Mouse (Mus musculus) R1 (cell line): ENCODE data around the gene Utf1.

Experiments
- DNase-seq: peaks from one replicate; pipeline ENCODE4 v3.0.0-alpha.2; 2018; ENCODE audit warnings: low read depth, low spot score

Utf1 gene

DNA sequence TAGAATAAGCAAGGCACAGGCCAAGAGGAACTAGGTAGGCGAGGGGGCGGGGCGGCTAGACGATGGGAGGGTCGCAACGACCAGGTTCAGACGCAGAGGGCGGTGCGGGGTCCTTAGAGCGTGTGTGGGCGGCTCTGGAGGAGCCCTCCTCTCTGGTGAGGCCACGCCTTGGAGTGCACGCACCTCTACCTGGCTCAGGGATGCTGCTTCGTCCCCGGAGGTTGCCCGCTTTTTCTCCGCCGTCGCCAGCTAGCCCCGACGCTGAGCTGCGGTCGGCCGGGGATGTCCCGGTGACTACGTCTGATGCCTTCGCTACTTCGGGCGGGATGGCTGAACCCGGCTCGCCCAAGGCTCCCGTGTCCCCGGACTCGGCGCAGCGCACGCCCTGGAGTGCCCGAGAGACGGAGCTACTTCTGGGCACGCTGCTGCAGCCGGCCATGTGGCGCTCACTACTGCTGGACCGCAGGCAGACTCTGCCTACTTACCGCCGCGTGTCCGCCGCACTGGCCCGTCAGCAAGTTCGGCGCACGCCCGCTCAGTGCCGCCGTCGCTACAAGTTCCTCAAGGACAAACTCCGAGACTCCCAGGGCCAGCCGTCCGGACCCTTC lies at the start of gene Utf1:
Utf1 (plus strand) TSS at position 116 of the 608 bp plus-strand sequence.
- DNase-seq = peak; percentile 98

DNA sequence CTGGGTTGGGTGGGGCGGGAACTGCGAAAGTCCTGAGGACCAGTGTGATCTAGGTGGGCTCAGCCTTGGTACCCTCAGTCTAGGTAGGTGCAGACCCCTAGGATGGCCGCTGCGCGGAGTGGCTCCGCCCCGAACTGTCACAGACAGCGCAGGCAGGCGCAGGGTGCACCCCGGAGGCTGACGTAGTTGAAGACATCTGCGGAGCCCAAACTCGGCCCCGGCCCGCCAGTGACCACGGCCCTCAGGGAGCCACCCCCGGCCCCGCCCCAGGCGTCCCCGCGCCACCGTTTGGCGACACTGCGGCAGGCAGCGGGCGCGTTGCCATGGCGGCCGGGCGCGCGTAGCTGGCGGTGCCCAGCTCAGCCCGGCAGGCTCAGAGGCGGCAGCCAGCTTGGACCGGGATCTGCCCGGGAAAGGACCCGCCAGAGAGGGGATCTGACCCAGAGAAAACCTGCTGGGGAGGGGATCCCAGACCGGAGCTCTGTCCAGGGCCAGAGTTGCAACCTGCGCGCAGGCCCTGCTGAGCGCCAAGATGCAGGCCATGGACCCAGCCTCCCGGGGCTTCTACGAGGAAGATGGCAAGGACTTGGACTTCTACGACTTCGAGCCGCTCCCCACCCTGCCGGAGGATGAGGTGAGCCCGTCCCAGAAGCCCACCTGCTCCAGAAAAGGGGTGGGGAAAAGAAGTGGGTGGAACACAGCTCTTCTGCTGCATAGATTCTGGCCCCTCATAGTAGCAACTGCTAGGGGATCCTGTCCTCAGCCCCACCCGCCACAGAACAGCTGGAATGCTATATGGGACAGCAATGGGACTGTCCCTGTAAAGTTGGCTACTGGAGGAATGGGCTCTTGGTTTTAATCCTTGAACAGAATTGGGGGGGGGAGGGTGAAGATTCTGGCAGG lies 48.7 kb upstream of the Utf1 start, which contains the start of gene Kndc1:
Kndc1 (plus strand) TSS at position 42 of the 903 bp plus-strand sequence.
- DNase-seq = peak; percentile 25

DNA sequence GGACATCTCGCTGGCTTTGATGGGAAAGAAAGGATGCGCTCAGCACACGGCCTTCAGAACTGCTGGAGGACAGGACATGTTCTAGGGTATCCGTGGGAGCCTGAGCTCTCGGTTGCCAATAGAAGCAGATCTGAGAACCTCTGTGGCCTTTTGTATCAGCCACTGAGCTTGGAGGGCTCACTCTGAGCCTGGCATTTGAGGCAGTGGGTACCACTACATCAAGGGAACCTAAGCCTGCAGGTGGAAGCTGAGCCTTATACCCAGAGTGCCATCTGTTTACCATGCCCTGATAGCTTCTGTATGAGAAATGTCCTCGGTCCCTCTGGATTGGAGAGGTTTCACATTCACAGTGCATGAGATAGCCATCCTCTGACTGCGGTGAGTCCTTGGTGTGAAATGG lies 47.3 kb upstream of the Utf1 start:
- no peak for DNase-seq

DNA sequence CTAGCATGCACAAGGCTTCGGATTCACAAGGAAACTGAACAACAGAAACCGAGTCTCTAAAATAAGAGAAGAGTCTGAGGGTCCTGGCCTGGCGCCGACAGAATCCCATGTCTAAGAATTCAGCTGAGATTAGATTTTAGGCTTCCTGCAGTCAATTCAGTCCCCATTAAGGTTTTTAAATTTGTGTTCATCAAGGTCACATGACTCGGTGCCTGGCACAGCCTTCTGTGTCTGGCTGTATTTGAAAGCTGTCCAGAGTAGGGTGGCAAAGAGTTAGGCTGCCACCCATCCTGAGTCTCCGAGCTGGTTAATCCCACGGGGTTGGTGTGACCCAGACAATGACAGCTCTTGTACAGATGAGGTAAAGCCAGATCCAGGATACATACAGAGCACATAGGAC lies 46.8 kb upstream of the Utf1 start:
- no peak for DNase-seq

DNA sequence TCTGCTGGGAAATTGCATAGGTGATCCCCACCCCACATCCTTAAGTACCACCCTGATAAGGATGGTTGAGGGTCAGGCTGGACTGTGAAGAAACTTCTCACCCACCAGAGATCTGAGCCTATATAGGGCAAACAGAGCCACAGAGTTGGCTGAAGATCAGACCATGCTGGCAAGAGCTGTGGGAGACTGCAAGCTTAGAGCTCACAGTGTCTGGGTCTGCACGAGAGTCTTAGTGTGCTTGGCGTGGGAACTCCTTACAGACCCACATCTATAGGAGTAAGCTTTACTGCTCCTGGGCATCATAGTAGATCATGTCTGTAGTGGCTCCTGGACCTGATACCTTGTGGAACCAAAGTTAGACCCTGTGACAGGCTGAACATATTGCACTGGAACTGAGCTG lies 45.0 kb upstream of the Utf1 start:
- DNase-seq = no peak

DNA sequence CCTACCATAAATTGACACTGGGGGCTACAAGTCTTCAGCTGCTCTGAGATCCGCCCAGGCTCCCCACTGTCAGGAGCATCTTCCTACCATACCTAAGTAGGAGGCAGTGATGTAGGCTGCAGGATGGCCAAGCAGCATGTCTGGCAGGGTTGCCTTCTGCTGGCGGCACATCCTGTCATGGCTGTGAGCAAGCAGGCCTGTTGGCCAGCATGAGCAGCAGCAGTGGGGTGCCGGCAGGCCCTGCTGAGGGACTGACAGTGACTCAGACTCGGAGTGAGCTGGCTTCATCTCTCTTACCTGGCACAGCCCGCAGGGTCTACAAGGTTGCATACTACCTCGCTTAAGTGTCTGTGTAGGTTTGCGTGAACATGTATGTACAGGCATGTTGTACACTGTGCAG lies 44.1 kb upstream of the Utf1 start:
- DNase-seq = no peak

GRCm38 (mm10) chr7:139900456-139900855 lies 43.1 kb upstream of the Utf1 start:
- DNase-seq = no peak

- no peak for DNase-seq
Observed at GRCm38 (mm10) chr7:139900896-139901295, 42.7 kb upstream of the Utf1 start.

- DNase-seq = no peak
Observed at GRCm38 (mm10) chr7:139901981-139902380, 41.6 kb upstream of the Utf1 start.

GRCm38 (mm10) chr7:139905261-139905660 lies 38.3 kb upstream of the Utf1 start:
- DNase-seq = no peak

GRCm38 (mm10) chr7:139905661-139906060 lies 37.9 kb upstream of the Utf1 start:
- peak; percentile 78 for DNase-seq

DNA sequence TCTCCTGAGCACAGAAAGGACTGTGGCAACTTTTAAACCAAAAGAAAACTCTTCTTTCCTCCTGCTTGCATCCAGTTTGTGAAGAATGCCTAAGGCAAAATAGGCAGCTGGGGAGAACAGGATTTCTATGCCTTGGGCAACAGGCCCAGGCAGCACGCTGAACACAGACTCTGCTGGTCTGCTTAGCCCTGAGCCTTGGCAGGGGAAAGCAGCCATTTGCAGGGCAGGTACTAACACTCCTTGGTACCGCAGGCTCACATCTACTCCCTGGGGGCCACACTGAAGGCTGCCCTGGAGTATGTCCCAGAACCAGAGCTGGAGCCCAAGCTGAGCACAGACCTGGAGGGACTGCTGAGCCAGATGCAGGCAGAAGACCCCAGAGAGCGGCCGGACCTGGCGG lies 35.4 kb upstream of the Utf1 start:
- peak; percentile 29 for DNase-seq

- DNase-seq = no peak
Observed at GRCm38 (mm10) chr7:139909469-139909868, 34.1 kb upstream of the Utf1 start.

- DNase-seq = no peak
Observed at GRCm38 (mm10) chr7:139910204-139910835, 33.3 kb upstream of the Utf1 start.

GRCm38 (mm10) chr7:139914141-139915047 lies 29.2 kb upstream of the Utf1 start:
- DNase-seq = peak; percentile 82

- DNase-seq = peak; percentile 96
Observed at GRCm38 (mm10) chr7:139915646-139916257, 27.8 kb upstream of the Utf1 start.

GRCm38 (mm10) chr7:139916345-139916744 lies 27.2 kb upstream of the Utf1 start:
- DNase-seq = peak; percentile 66

DNA sequence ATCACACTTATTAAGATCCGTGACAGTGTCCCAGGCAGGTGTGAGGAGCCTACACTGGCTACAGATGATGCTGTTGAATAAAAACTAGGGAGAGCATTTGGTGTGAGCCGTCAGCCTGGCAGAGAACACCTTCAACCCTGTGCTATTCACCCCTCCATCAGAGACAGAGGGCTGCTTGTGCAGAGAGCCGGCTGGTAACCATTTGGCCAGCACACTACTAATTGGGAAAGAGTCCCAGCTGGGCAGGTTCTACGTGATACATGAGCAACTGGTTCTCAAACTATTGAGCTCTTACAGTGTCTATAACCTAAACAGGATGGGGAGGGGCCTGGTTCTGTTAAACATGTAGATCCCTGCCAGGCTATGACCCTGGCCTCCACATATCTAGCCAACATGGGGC lies 25.3 kb upstream of the Utf1 start:
- no peak for DNase-seq

DNA sequence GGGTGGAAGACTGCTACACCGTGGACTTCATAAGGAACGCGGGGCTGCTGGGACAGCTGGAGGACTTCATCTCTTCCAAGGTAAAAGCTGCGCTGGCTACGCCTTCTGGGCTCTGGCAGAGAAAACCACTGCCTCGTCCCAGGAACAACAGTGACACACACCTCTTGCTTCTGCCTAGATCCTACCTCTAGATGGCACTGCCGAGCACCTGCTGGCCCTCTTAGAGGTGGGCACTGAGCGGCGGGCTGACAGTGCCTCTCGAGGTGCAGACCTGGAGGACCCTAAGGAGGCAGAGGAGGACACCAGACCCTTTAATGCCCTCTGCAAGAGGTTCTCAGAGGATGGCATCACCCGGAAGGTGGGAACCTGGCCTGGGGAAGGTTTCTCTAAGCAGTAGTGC lies 12.9 kb upstream of the Utf1 start:
- peak; percentile 76 for DNase-seq

DNA sequence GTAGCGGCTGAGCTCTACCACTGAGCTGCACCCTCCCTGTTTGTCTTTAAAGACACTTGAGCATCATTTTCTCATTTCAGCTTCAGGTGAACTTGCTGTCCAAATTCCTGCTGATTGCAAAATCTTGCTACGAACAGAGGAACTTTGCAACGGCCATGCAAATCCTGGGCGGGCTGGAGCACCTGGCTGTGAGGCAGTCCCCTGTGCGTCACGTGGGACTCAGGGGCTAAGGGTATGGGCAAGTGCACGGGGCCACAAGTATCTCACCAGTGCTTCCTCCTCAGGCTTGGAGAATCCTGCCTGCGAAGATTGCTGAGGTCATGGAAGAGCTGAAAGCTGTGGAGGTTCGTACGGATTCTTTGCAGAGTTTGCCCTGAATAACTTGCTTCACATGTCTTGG lies 6.9 kb upstream of the Utf1 start:
- DNase-seq = no peak

DNA sequence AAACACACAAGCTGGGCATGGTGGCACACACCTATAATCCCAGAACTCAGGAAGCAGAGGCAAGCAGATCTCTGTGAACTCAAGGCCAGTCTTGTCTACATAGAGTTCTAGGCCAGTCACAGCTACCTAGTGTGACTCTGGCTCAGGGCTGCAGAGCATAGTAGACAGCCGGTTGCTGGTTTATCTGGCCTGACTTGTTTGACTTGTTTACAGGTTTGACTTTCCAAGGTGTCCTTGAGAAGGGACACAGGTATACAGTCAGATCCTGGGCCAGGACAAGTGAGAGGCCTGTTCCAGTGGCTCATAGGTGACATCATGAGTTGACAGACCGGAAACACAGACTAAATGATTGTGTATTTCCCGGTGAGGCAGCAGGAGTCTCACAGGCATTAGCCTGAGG lies 6.5 kb upstream of the Utf1 start:
- peak; percentile 59 for DNase-seq
